Mouse (Mus musculus) heart, adult 2 months (tissue): ENCODE results near the gene Fgfr1op2. TPM values are rescaled to one million over a fixed set of nuclear protein-coding genes. Genes with fewer than 3 reads are reported as not detected.
A peak's percentile ranks its signal among the peaks of the same experiment; 100 is the strongest.

Experiments
- DNase-seq, 2 experiments: peaks; one replicate each; pipeline ENCODE4 v3.0.0; 2021
- H3K27ac ChIP-seq: fragments of 200-600 bp; 2 replicates; pipeline ENCODE4 v1.8.1; 2022
- H3K27me3 ChIP-seq: fragments of 200-500 bp; 2 replicates; pipeline ENCODE4 v1.6.1; 2012; ENCODE audit warnings: mild to moderate bottlenecking, low read length, inconsistent platforms, mixed read lengths; ENCODE audit not compliant: control insufficient read depth, insufficient read depth
- H3K36me3 ChIP-seq: fragments of 200-500 bp; 2 replicates; pipeline ENCODE4 v1.6.1; 2012; ENCODE audit warnings: low read length, inconsistent platforms; ENCODE audit not compliant: control insufficient read depth, insufficient read depth
- H3K4me1 ChIP-seq: fragments of 200-500 bp; 2 replicates; pipeline ENCODE4 v1.6.1; 2011; ENCODE audit warnings: low read length; ENCODE audit not compliant: control insufficient read depth, insufficient read depth
- H3K4me3 ChIP-seq: fragments of 200-600 bp; 2 replicates; pipeline ENCODE4 v1.8.1; 2022
- H3K79me2 ChIP-seq: fragments of 200-500 bp; replicated peaks from 2 replicates; pipeline ENCODE4 v1.6.1; 2012; ENCODE audit warnings: mild to moderate bottlenecking, inconsistent platforms, low read length, moderate library complexity, mixed read lengths; ENCODE audit not compliant: control insufficient read depth, insufficient read depth
- H3K9ac ChIP-seq: fragments of 200-500 bp; 2 replicates; pipeline ENCODE4 v1.6.1; 2012; ENCODE audit warnings: low read depth, mild to moderate bottlenecking, control low read depth, inconsistent platforms, low read length, mixed read lengths
- CTCF ChIP-seq: fragments of 200-600 bp; IDR thresholded peaks from 2 replicates; pipeline ENCODE4 v1.8.1; 2022; ENCODE audit warnings: antibody characterized with exemption, mild to moderate bottlenecking, moderate library complexity
- EP300 ChIP-seq: fragments of 200-500 bp; IDR thresholded peaks from 2 replicates; pipeline ENCODE4 v1.6.1; 2011; ENCODE audit warnings: low read depth, low read length, control low read depth; ENCODE audit not compliant: insufficient read depth
- POLR2A ChIP-seq: fragments of 200-500 bp; IDR thresholded peaks from 2 replicates; pipeline ENCODE4 v1.6.1; 2011; ENCODE audit warnings: mild to moderate bottlenecking, low read depth, low read length, control low read depth; ENCODE audit not compliant: insufficient read depth
- WGBS: fragments of 180-500 bp; shearing (Covaris S2); methylation state at CpG from one replicate; pipeline ENCODE4 v1.1.7; 2018; 5-methylcytosine and 5-hydroxymethylcytosine counted together
- intact Hi-C: fragments of 180-260 bp; cut with DNase I; formaldehyde crosslinking; loops from one replicate; pipeline ENCODE4 v1.15.1; 2025
- polyA plus RNA-seq: library from polyadenylated mRNA; depleted of rRNA; stranded (reverse); fragments of >200 nt; gene quantifications from 2 replicates; pipeline ENCODE4 v1.2.3, GENCODE M21; 2012
- total RNA-seq, 2 experiments: library from RNA; stranded (reverse); gene quantifications; 2 replicates each; pipeline ENCODE4 v1.2.3; 2021

Fgfr1op2 gene
- total and polyA plus RNA-seq, 3 experiments, result 31.3 to 72.2 (median 67.5) TPM

GRCm38 (mm10) chr6:146537111-146537510 is 39.9 kb upstream of the Fgfr1op2 start:
- no peaks in the 10 kb centered on the region for H3K27me3 ChIP-seq
- H3K4me3 ChIP-seq, result no peak overlapping the region
- intact Hi-C loops, result no loop called here
- DNase-seq, result no peak
- H3K4me1 ChIP-seq, result peaks cover 3% of the 10 kb centered on the region; the same call in 1 of the 2 replicates
- H3K9ac ChIP-seq, result no peak overlapping the region
- no peaks in the 10 kb centered on the region for H3K79me2 ChIP-seq
- H3K36me3 ChIP-seq, result no peaks in the 10 kb centered on the region
- no peak overlapping the region; the same call in 1 of the 2 replicates for H3K27ac ChIP-seq
- TF ChIP-seq EP300, result no peak
- TF ChIP-seq POLR2A, result no peak
- TF ChIP-seq CTCF, result no peak
- 87% methylated on average over 4 of the region's 4 CpGs for WGBS

GRCm38 (mm10) chr6:146538071-146538470 is 38.9 kb upstream of the Fgfr1op2 start:
- H3K79me2 ChIP-seq, result no peaks in the 10 kb centered on the region
- TF ChIP-seq CTCF, result no peak
- H3K27ac ChIP-seq, result no peak overlapping the region; the same call in 1 of the 2 replicates
- peaks cover 3% of the 10 kb centered on the region; the same call in 1 of the 2 replicates for H3K4me1 ChIP-seq
- intact Hi-C loops, result no loop called here
- no peaks in the 10 kb centered on the region for H3K36me3 ChIP-seq
- no peak overlapping the region for H3K9ac ChIP-seq
- WGBS, result 46% methylated on average over 2 of the region's 2 CpGs
- no peak for DNase-seq
- H3K27me3 ChIP-seq, result no peaks in the 10 kb centered on the region
- no peak overlapping the region for H3K4me3 ChIP-seq

GRCm38 (mm10) chr6:146538661-146539060 is 38.3 kb upstream of the Fgfr1op2 start:
- WGBS, result 37% methylated on average over 4 of the region's 4 CpGs
- H3K79me2 ChIP-seq, result no peaks in the 10 kb centered on the region
- H3K27ac ChIP-seq, result no peak overlapping the region; the same call in 1 of the 2 replicates
- H3K4me3 ChIP-seq, result no peak overlapping the region
- no peaks in the 10 kb centered on the region for H3K27me3 ChIP-seq
- TF ChIP-seq EP300 (no peak), CTCF (no peak), POLR2A (no peak)
- no peak overlapping the region for H3K9ac ChIP-seq
- intact Hi-C loops, result no loop called here
- peak in 1 of 2 experiments; percentile 32 for DNase-seq
- H3K36me3 ChIP-seq, result no peaks in the 10 kb centered on the region
- H3K4me1 ChIP-seq, result peaks cover 3% of the 10 kb centered on the region; the same call in 1 of the 2 replicates

DNA sequence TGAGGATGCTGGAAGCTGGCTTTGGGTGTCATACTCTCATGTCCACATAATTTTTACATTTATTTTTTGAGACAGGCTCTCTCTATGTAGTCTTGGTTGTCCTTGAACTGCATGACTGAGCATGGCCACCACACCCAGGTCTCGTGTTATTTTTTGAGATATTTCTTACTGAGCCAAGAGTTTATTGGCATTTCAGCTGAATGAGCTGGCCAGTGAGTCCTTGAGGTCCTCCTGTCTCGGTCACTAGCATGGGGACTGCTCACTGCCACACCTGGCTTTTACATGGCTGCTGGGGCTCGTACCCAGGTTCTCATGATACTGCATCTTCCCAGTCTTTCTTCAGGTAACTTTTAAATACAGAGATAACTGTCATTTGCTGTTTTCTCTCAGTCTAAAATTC is 36.6 kb upstream of the Fgfr1op2 start:
- peaks cover 5% of the 10 kb centered on the region for H3K4me1 ChIP-seq
- intact Hi-C loops, result no loop called here
- H3K27ac ChIP-seq, result no peak overlapping the region
- no peak for DNase-seq
- 85% methylated on average over 3 of the region's 3 CpGs for WGBS
- no peak overlapping the region for H3K9ac ChIP-seq
- H3K4me3 ChIP-seq, result no peak overlapping the region
- no peaks in the 10 kb centered on the region for H3K79me2 ChIP-seq
- no peaks in the 10 kb centered on the region for H3K36me3 ChIP-seq
- TF ChIP-seq EP300 (no peak), CTCF (no peak), POLR2A (no peak)
- no peaks in the 10 kb centered on the region for H3K27me3 ChIP-seq

GRCm38 (mm10) chr6:146544622-146545021 is 32.4 kb upstream of the Fgfr1op2 start:
- no peak for DNase-seq
- no peaks in the 10 kb centered on the region for H3K27me3 ChIP-seq
- H3K9ac ChIP-seq, result no peak overlapping the region
- peak overlapping the region; percentile 70 for H3K27ac ChIP-seq
- H3K4me3 ChIP-seq, result no peak overlapping the region
- WGBS, result 93% methylated on average over 1 of the region's 1 CpGs
- TF ChIP-seq CTCF (peak; percentile 44), EP300 (no peak)
- no peaks in the 10 kb centered on the region for H3K36me3 ChIP-seq
- no peaks in the 10 kb centered on the region for H3K79me2 ChIP-seq
- peaks cover 4% of the 10 kb centered on the region for H3K4me1 ChIP-seq
- intact Hi-C loops, result loop anchor here (5.0 kb wide), 1 partner anchor 132 kb away; no protein-coding TSS in a partner anchor

- Histone ChIP-seq H3K9ac (no peak overlapping the region), H3K4me3 (no peak overlapping the region), H3K27me3 (no peaks in the 10 kb centered on the region), H3K79me2 (no peaks in the 10 kb centered on the region), H3K27ac (peak overlapping the region; percentile 70), H3K36me3 (no peaks in the 10 kb centered on the region; the same call in 1 of the 2 replicates), H3K4me1 (peaks cover 4% of the 10 kb centered on the region)
- intact Hi-C loops, result loop anchor here (5.0 kb wide), 1 partner anchor 133 kb away; no protein-coding TSS in a partner anchor
- 19% methylated on average over 5 of the region's 5 CpGs for WGBS
- peak in 1 of 2 experiments; percentile 20 for DNase-seq
- TF ChIP-seq EP300 (0 out of 2 replicates have a peak, but pooled peaks have one; percentile 28), CTCF (no peak)
Observed at GRCm38 (mm10) chr6:146545289-146545865, 31.6 kb upstream of the Fgfr1op2 start.
